Mouse (Mus musculus): ENCODE measurements around the gene Parp3. TPM values are rescaled to one million over a fixed set of nuclear protein-coding genes. Genes with fewer than 3 reads are reported as not detected.

Parp3 gene
- polyA plus RNA-seq, 1 experiment from 2014 or later: 0.75 TPM

DNA sequence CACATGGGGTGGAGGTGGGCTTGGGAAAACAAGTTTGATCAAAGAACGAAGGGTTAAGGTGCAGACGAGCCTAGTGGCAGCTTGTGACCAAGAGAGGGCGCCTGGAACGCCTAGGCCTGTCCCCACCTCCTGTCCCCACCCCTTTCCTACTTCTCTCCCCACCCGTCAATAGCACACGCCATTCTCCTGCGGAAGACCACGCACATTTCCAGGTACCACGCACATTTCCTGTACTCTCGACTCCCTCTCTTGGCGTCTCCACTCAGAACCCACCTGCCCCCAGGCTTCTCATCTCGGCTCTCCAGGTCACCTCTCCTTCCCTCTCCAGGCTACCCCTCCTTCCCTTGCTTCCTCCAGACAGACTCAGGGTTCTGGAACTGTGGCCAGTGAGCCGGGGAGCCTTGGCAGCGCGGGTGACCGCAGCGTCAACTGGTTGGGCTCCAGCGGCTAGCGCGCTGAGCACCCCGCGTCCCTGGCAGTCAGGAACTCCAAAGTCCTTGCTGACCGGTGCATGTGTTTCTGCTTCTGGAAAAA is 28.2 kb downstream of the Parp3 start:
- H3K27me3 ChIP-seq: peaks cover 32% of the 10 kb centered on the region
- H3K4me1 ChIP-seq (replicated peaks): peaks cover 82% of the 10 kb centered on the region
- WGBS (ENCODE audit: insufficient replicate concordance): 1% methylated on average over 23 of the region's 23 CpGs
- peak overlapping the region; percentile 62 for H3K9ac ChIP-seq
- peak overlapping the region; percentile 59 for H3K4me3 ChIP-seq (replicated peaks)
- H3K4me2 ChIP-seq: peak overlapping the region; percentile 79
- H3K9me3 ChIP-seq (replicated peaks): no peaks in the 10 kb centered on the region
- no peaks in the 10 kb centered on the region for H3K36me3 ChIP-seq
- DNase-seq (no peak), ATAC-seq (ENCODE audit: low read depth) (peak; percentile 43)
- H3K27ac ChIP-seq: peak overlapping the region; percentile 53

DNA sequence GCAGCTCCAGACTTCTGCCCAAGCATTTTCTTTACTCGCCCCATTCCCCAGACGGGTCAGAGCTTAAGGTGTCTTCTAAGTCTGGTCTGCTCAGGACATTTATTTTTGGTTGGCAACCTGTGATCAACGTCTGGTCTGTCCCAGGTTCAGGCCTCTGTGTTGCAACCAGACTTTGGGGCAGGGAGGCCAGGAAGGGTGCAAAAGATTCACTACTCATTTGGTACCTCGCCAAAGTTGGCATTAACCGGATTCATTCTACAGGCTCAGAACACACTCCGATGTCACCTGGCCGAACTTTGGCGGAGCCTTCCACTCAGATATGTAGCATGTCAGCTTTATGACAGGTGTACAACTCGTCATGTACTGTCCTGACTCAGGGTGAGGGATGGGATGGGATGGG is 28.8 kb downstream of the Parp3 start:
- H3K4me1 ChIP-seq (replicated peaks): peaks cover 76% of the 10 kb centered on the region
- H3K27ac ChIP-seq: peak overlapping the region; percentile 50

DNA sequence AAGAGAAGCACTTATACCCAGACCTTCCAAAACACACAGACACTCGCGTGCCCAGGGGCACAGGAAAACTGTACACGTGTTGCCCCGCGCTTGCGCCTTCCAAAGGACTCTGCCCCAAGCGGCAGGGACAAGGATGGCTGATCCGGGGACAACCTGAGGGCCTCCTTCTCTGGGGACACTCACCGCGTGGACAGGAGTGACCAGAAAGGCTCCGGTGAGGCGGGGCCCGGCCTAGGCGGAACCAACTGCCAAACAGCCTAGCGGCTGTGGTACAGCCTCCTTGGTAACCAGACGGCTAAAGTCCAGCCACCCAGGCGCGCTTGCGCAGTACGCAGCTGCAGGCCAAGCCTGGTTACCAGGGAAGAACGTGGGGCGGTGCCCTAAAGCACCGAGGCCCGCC is 29.4 kb downstream of the Parp3 start, which contains the start of the genes Abhd14b and Abhd14a:
Gene Abhd14b (plus strand): TSS at position 112 of the 400 bp plus-strand sequence.
Gene Abhd14a (minus strand): TSS at position 331 of the 400 bp plus-strand sequence.
- under 1% methylated on average over 24 of the region's 24 CpGs for WGBS (ENCODE audit: insufficient replicate concordance)
- Histone ChIP-seq H3K4me1 (replicated peaks) (peaks cover 70% of the 10 kb centered on the region), H3K27me3 (peaks cover 20% of the 10 kb centered on the region), H3K27ac (peak within 1 kb of the TSS; percentile 54), H3K9ac (peak within 1 kb of the TSS; percentile 65), H3K9me3 (replicated peaks) (no peaks in the 10 kb centered on the region), H3K4me3 (replicated peaks) (peak within 1 kb of the TSS; percentile 60), H3K4me2 (peak within 1 kb of the TSS; percentile 79), H3K36me3 (no peaks in the 10 kb centered on the region)
- peak; percentile 81 for ATAC-seq (ENCODE audit: low read depth)
- peak; percentile 79 for DNase-seq

More for the DNA sequence above, 28.8 kb downstream of the Parp3 start:
- peaks cover 26% of the 10 kb centered on the region for H3K27me3 ChIP-seq
- H3K9ac ChIP-seq: peak overlapping the region; percentile 65; the same call in 1 of the 2 replicates
- ATAC-seq (ENCODE audit: low read depth) (no peak; the same call in 1 of the 2 replicates), DNase-seq (no peak)
- WGBS (ENCODE audit: insufficient replicate concordance): 32% methylated on average over 9 of the region's 9 CpGs
- H3K36me3 ChIP-seq: no peaks in the 10 kb centered on the region
- H3K9me3 ChIP-seq (replicated peaks): no peaks in the 10 kb centered on the region
- peak overlapping the region; percentile 60 for H3K4me3 ChIP-seq (replicated peaks)
- peak overlapping the region; percentile 79 for H3K4me2 ChIP-seq

DNA sequence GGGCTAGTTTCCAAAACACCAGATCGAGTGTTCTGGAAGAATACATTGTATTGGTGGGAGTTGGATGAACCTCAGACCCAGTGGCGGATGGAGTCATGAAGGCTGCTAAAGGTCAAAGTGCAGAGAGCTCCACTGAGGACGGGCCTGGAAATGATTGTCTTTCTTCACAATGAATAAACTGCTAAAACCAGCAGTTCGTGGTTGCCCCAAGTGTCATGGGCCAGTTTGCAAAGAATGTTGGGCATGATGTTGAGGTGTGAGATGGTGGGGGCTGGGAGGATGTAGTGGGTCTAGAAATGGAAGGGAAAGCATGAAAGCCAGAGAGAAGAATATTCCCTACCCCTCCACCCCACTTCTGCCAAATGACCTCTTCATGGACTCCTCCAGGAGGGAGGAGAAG is 31.9 kb downstream of the Parp3 start:
- H3K4me2 ChIP-seq: no peak overlapping the region
- H3K27me3 ChIP-seq: no peaks in the 10 kb centered on the region
- no peak overlapping the region for H3K9ac ChIP-seq
- 69% methylated on average over 4 of the region's 4 CpGs for WGBS (ENCODE audit: insufficient replicate concordance)
- H3K9me3 ChIP-seq (replicated peaks): no peaks in the 10 kb centered on the region
- peaks cover 46% of the 10 kb centered on the region for H3K4me1 ChIP-seq (replicated peaks)
- H3K27ac ChIP-seq: no peak overlapping the region
- H3K4me3 ChIP-seq (replicated peaks): no peak overlapping the region
- DNase-seq (no peak), ATAC-seq (ENCODE audit: low read depth) (no peak)
- 0 out of 2 replicates have a peak, but pooled peaks cover 3% of the 10 kb centered on the region for H3K36me3 ChIP-seq

DNA sequence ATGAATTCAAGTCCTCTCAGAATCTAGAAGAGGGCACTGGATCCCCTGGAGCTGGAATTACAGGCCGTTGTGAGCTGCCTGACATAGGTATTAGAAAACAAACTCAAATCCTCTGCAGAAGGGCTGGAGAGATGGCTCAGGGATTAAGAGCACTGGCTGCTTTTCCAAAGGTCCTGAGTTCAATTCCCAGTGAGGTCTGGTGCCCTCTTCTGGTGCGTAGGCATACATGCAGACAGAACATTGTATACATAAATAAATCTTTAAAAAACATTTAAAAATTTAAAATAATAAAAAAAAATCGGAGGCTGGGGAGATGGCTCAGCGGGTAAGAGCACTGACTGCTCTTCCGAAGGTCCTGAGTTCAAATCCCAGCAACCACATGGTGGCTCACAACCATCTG is 34.1 kb downstream of the Parp3 start:
- Histone ChIP-seq H3K27me3 (no peaks in the 10 kb centered on the region), H3K9me3 (replicated peaks) (no peaks in the 10 kb centered on the region), H3K4me1 (replicated peaks) (peaks cover 44% of the 10 kb centered on the region), H3K4me2 (no peak overlapping the region), H3K4me3 (replicated peaks) (no peak overlapping the region), H3K36me3 (0 out of 2 replicates have a peak, but pooled peaks cover 3% of the 10 kb centered on the region), H3K9ac (no peak overlapping the region), H3K27ac (no peak overlapping the region)
- ATAC-seq (ENCODE audit: low read depth): no peak
- 64% methylated on average over 5 of the region's 5 CpGs for WGBS (ENCODE audit: insufficient replicate concordance)
- no peak for DNase-seq

DNA sequence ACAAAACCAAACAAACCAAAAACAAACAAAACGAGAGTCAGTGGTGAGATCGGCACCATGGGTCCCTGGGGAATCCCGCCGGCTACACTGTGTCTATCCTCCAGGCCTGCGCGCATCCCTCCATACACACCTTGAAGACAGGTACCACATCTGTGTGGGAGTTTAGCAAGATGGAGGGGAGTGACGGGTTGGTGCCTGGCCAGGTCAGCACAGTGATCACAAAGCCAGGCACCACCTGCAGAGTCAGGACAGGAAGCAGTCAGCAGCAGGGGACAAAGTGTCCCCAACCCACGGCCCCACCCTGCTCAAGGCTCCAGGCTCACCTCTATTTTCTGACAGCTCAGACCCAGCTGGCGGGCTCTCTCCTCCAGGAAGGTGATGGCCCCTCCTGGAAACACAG is 40.2 kb downstream of the Parp3 start:
- DNase-seq (no peak), ATAC-seq (ENCODE audit: low read depth) (no peak)
- Histone ChIP-seq H3K27me3 (no peaks in the 10 kb centered on the region), H3K36me3 (peaks cover 33% of the 10 kb centered on the region), H3K9ac (no peak overlapping the region), H3K4me2 (peak overlapping the region; percentile 89), H3K4me3 (replicated peaks) (no peak overlapping the region), H3K4me1 (replicated peaks) (peaks cover 76% of the 10 kb centered on the region), H3K27ac (no peak overlapping the region), H3K9me3 (replicated peaks) (no peaks in the 10 kb centered on the region)
- WGBS (ENCODE audit: insufficient replicate concordance): 68% methylated on average over 9 of the region's 9 CpGs

DNA sequence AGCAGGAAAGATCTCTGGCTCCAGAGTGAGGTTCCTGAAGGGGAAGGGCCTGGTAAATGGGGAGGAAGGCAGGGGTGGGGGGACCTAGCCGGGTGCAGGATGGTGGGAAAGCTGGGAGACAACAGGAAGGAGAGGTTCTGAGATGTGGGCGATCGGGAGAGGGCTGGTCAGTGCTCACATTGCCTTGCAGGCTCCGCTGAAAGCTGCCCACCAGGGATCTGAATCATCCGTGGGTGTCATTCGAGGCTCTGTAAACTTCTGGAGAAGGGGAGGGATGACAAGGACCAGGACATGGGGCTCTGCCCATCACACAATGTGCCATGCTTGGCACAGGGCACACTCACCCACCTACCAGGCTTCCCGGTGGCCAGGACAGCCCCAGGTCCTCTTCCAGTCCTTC is 43.4 kb downstream of the Parp3 start:
- Histone ChIP-seq H3K4me2 (peak overlapping the region; percentile 12), H3K4me3 (replicated peaks) (no peak overlapping the region), H3K4me1 (replicated peaks) (peaks cover 90% of the 10 kb centered on the region), H3K36me3 (peaks cover 43% of the 10 kb centered on the region), H3K27ac (peak overlapping the region; percentile 65), H3K27me3 (no peaks in the 10 kb centered on the region), H3K9me3 (replicated peaks) (no peaks in the 10 kb centered on the region), H3K9ac (peak overlapping the region; percentile 61; the same call in 1 of the 2 replicates)
- ATAC-seq (ENCODE audit: low read depth) (no peak), DNase-seq (no peak)
- 74% methylated on average over 7 of the region's 7 CpGs for WGBS (ENCODE audit: insufficient replicate concordance)

DNA sequence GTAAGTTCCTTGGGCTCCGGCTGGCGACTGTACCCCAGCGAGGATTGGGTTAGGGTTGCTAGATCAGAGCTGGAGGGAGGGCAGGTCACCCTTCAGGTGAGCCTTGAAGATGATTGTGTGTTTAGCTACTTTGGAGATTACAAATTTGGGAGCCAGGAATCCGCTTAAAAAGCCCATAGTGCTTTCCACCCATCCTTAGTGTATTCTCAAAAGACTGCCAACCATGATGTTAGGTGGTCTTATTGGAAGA is 46.8 kb downstream of the Parp3 start:
- Histone ChIP-seq H3K4me2 (peak overlapping the region; percentile 74), H3K9me3 (replicated peaks) (no peaks in the 10 kb centered on the region), H3K4me3 (replicated peaks) (peak overlapping the region; percentile 91), H3K36me3 (peaks cover 43% of the 10 kb centered on the region), H3K27me3 (0 out of 2 replicates have a peak, but pooled peaks cover 3% of the 10 kb centered on the region), H3K4me1 (replicated peaks) (peaks cover 56% of the 10 kb centered on the region), H3K27ac (peak overlapping the region; percentile 89), H3K9ac (peak overlapping the region; percentile 97)
- WGBS (ENCODE audit: insufficient replicate concordance): 0% methylated on average over 4 of the region's 4 CpGs
- ATAC-seq (ENCODE audit: low read depth) (no peak), DNase-seq (no peak)

DNA sequence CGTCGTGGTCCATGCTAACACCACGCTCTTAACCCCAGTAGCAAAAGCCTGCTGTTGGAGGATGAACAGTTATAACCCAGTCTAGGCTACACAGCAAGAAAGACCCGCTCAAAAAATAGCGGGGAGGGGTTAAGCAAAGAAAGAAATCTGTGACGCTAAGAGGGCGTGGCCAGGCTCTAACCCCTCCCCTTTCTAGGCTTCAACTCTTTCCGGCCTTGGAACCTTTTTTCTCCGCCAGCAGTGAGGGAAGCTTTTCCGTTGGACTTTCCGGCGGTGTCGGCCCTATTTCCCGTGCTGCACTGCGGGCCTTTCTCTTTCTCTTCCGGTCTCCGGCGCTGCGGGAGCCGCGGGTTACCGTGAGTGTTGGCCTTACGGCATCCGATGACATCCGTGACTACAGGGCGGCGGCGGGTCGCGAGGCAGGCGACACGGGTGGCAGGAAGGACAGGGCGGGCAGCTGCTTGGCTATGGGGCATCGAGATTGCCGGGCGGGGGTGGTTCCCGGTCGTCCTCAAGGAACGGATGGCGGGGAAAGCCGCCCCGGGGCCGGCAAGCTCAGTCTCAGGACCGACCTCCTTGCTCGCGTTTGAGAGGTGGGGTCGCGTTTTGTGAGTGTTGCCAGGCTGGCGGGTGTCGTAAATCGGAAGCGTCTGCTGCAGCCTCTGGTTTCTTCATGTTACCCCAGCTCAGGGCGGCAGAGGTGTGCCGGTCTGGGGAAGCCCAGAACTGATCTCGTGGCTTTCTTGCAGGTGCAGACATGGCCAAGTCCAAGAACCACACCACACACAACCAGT is 47.3 kb downstream of the Parp3 start, which contains the start of gene Rpl29:
Gene Rpl29 (plus strand): TSS at position 234 of the 794 bp plus-strand sequence.
- Histone ChIP-seq H3K9me3 (replicated peaks) (no peaks in the 10 kb centered on the region), H3K4me1 (replicated peaks) (peaks cover 51% of the 10 kb centered on the region), H3K36me3 (peaks cover 42% of the 10 kb centered on the region), H3K4me3 (replicated peaks) (peak within 1 kb of the TSS; percentile 91), H3K4me2 (peak within 1 kb of the TSS; percentile 74), H3K27ac (peak within 1 kb of the TSS; percentile 89), H3K9ac (peak within 1 kb of the TSS; percentile 97), H3K27me3 (0 out of 2 replicates have a peak, but pooled peaks cover 3% of the 10 kb centered on the region)
- peak; percentile 86 for DNase-seq
- under 1% methylated on average over 55 of the region's 55 CpGs for WGBS (ENCODE audit: insufficient replicate concordance)
- ATAC-seq (ENCODE audit: low read depth): peak; percentile 79

DNA sequence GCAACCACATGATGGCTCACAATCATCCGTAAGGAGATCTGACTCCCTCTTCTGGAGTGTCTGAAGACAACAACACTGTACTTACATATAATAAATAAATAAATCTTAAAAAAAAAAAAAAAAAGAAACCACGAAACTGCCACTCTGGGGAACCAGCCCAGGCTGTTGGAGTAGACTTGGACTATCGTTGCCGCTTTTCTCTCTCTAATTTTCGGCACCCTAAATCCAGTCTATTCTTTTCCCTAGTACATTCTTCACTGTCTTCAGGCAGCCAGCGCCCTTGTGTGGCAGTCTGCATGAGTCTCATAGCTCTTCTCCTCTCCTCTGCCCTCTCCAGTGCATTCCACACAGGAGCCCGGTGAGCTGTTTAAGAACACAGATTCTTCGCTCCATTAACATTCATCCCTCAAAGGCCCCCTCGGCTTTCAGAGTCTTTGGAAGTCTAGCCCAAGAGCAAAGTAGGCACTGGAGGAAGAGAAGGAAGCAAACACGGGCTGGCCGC is 48.0 kb downstream of the Parp3 start:
- Histone ChIP-seq H3K9ac (peak overlapping the region; percentile 58), H3K4me1 (replicated peaks) (peaks cover 44% of the 10 kb centered on the region), H3K27ac (peak overlapping the region; percentile 77), H3K4me3 (replicated peaks) (peak overlapping the region; percentile 91), H3K27me3 (0 out of 2 replicates have a peak, but pooled peaks cover 3% of the 10 kb centered on the region), H3K36me3 (peaks cover 35% of the 10 kb centered on the region), H3K4me2 (peak overlapping the region; percentile 74), H3K9me3 (replicated peaks) (no peaks in the 10 kb centered on the region)
- peak; percentile 27 for ATAC-seq (ENCODE audit: low read depth)
- WGBS (ENCODE audit: insufficient replicate concordance): 21% methylated on average over 11 of the region's 11 CpGs
- DNase-seq: no peak

DNA sequence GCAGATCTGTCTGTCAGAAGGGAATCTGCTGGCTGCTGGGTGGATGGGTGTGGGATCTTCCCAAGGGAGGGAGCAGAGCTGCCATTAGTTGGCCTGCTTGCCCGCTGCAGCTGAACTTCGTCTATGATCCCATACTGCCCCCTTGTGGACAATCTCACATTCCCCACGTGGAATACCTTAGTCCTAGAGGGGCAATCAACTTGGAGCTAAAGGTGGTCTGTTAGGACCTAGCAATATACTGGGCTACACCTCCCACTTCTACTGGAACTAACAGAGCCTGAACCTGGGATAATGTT is 54.9 kb downstream of the Parp3 start:
- DNase-seq: peak; percentile 68
- WGBS (ENCODE audit: insufficient replicate concordance): 1% methylated on average over 3 of the region's 3 CpGs
- Histone ChIP-seq H3K4me2 (peak overlapping the region; percentile 24; the same call in 1 of the 2 replicates), H3K27me3 (peaks cover 54% of the 10 kb centered on the region), H3K27ac (no peak overlapping the region), H3K4me1 (replicated peaks) (peaks cover 20% of the 10 kb centered on the region), H3K36me3 (no peaks in the 10 kb centered on the region), H3K4me3 (replicated peaks) (no peak overlapping the region), H3K9me3 (replicated peaks) (no peaks in the 10 kb centered on the region), H3K9ac (no peak overlapping the region)
- ATAC-seq (ENCODE audit: low read depth): peak; percentile 76

Measured in liver, embryonic 13.5 days (tissue).